Mouse (Mus musculus) layer of hippocampus, adult 18-20 months (tissue): Measurements from ENCODE around the gene Tcf23. TPM values are rescaled to one million over a fixed set of nuclear protein-coding genes. Genes with fewer than 3 reads are reported as not detected.

ENCODE experiments used
- DNase-seq, 2 experiments: peaks; one replicate each; pipeline ENCODE4 v3.0.0; 2022; ENCODE audit warnings: low spot score in 2 of 2
- total RNA-seq, 2 experiments: library from RNA; stranded (reverse); gene quantifications; 2 replicates each; pipeline ENCODE4 v1.2.3; 2021

Tcf23 gene
- total RNA-seq, 2 experiments from 2014 or later: 0.12 to 0.30 TPM

DNA sequence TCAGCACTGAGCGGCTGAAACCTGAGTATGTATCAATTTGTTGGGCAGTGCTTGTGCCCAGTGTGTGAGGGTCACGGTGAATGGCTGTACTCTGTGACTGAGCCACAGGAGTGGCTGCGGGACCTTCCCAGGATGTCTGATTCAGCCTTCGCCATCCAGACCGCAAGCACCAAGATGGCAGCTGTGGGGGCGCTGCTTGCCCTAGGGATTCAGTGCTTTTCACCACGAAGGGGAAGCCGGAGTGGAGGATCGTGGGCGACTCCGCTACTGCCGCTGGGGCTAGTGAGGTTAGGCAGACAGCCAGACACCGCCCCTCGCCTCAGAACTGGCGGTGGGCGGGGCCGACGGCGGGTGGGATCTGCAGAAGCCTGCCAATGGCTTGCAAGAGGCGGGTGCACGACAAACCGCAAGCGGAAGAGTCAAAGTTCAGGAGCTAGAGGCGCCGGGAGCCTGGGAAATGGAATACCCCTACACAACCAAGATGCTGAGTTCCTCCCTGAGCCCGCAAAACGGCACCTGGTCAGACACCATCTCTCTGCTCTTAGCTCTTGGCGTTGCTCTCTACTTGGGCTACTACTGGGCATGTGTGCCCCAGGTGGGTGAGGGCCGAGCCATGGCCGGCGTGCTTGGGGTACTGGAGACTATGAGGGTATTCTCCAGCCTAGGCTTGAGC is 18.7 kb upstream of the Tcf23 start:
- DNase-seq: peak; percentile 90 to 94

DNA sequence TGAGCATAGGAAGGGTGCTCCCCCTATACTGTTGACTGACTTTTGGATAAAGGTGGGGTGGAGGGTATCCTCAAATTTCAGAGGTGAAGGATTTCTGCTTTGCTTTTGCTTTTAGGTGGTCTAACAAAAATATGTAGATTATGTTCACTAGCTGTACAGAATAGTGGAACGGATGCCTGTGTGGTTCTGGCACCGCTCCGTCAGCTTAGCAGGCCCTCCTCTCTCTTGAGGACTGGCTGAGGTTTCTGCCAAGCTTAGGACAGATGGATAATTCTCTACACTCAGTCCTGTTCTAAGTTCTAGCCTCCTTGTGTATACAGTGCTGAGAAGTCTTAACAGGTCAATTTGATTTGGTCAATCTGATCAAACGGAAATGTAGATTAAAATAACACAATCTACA is 18.0 kb upstream of the Tcf23 start:
- no peak for DNase-seq

DNA sequence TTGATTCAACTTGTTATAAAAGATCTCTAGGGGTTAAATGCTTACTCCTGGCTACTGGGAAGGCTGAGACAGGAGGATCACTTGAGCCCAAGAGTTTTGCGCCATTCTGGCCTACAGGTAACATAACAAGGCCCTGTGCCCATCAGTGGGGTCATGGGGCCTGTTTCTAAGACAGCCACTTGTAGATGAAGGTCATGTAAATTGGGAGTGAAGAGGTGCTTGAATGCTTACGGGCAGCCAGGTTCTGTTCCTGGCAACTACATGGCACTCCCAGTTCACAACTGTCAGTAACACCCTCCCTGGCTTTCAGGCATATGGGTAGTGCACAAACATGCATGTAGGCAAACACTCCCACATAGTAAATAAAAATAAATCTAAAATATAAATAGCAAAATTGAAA is 17.5 kb upstream of the Tcf23 start:
- no peak for DNase-seq

DNA sequence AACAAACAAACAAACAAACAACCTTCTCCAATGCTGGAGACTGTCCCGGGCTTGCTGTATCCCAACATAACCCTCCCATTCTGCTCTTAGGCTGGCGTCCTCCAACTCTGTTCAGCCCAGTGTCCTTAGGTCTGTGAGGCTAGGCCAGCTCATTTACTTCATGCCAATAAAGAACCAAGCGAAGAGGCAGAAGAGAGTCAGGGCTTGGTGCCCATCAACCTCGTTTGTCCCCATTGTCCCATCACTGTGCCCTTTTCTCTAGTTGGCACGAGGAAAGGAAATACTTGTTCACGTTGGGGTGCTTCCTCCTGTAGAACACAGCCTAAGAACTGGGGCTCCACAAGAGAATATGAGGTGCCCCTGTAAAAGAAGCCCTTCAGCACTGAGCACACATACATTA is 16.8 kb upstream of the Tcf23 start:
- DNase-seq: no peak

DNA sequence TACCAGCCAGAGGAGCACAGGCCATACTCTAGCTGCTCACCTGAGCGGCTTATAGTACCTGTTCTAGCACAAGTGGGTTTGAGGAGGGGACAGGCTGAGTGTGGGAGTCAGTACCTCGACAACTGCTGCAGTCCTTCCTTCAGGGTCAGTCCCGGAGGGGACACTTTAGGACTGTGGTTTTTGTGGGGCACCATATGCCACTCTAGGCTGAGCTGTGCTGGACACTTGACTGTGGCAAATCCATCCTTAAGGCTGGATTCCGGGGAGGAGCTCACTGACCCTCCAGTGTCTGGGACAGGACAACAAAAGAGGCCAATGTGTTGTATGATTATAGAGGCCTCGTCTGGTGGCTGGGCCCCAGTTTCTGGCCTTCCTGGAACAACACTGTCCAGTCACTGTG is 15.9 kb upstream of the Tcf23 start:
- no peak for DNase-seq

DNA sequence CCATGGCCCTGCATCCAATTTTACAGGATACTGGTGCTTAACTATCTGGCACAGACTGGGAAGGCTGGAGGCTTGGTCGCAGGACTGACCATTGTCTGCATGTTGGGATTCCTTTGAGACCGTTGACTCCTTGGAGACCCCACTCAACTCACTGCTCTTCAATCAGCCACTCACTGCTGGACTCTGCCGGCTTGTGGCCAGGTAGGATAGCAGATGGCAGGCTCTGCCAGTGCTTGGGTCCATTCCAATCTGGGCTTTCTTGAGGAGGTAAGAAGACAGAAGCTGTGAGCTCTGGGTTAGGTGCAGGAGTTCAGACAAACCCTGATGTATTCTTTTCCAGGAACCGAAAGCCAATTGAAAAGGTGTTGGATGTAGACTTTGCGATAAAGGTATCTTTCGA is 14.4 kb upstream of the Tcf23 start:
- DNase-seq: no peak

DNA sequence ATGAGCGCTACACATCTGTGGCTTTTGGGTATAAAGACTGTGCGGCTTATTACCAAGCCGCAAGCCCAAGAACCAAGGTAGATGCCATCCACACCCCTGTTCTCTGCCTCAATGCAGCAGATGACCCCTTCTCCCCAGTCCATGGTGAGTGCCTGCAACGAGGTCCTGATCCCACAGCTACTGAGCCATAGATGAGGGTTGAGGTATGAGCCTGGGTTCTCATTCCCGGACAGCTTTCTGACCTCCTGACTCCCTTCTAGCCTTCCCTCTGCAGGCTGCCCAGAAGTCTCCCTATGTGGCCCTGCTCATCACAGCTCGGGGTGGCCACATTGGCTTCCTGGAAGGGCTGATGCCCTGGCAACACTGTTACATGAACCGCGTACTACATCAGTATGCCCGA is 13.9 kb upstream of the Tcf23 start:
- DNase-seq: no peak

DNA sequence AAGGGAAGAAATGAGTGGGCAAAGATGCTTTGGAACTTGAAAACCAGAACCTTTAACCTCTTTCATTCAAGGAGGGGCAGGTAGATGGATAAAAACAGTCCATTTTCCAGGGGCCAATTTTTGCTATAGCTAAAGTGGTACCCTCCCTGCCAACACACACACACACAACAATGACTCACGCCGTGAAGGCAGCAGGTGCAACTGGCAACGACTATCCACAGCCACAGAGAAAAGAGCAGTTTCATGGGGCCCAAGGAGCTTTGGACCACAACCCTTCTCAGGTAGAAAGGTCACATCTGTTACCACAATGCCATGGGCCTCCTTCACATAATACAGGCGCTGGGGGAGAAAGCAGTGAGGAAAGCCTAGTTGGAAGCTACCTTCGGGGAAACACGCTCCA is 12.7 kb upstream of the Tcf23 start:
- no peak for DNase-seq

DNA sequence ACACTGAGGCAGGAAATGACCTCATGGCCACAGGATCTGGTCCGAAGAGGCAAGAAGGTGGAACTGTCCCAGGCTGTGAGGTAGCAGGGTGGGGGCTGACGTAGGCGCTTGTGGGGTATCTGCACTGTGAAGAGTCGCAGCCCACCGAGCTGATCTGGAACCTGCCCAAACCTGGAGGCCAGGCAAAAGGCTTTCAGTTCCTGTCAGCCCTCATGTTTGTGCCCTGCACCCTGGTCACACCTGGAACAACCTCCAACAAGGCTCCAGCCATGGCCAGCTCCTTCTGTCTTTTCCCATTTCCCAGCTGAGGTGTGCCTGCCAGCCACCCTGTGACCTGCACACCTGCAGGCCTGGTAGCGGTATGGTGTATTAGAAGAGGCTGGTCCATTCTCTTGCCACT is 10.6 kb upstream of the Tcf23 start:
- DNase-seq: no peak

DNA sequence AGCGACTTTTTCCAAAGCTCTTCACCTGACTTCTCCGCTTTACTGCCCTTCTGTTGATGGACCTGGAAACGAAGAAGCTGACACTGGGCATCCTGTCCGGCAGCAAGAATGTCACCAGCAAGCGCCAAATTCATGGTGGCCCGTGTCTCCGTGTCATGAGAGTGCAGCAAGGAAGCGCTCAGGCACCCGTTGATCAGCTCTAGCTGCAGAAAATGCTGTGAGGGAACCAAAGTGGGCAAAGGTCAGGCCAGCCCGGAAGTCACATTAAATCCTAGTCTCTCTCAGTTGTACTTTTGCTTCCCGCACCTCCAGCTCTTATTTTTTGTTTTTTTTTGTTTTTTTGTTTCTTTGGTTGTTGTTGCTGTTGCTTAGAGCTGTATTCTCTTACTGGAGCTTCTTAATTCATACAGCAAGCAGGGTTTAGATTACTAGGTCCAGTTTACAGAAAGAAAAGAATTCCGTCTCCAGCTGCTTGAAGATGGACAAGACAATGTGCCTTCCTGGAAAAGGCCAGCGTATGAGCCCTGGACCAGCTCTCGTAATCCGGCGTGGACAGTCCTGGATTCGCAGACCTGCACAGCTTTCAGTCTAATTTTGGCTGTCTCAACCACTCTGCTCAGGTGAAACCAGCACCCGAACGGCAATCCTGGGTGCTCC is 9.1 kb upstream of the Tcf23 start:
- no peak for DNase-seq

DNA sequence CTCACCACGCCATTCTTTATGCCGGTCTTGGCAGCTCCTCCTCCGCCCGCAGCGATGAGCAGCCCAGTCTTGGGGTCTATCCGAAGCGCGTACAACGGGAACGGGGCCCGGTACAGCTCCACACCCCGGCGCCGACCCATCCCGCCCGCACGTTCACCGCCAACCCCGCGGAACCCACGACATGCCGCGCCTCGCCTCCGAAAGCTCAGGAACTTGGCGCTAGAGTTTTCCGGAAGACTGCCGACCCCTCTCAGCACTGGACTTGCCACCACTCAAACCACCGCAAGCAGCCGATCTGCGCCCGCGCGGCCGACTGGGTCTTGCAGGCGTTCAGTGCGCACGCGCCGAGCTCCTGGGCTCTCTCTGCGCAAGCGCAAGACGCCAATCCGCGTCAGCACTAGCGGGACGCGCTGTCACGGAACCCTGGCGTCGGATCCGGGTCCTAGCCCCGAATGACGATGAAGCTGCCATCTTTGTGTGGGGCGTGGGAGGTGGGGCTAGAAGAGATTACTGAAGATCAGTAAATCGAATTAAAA is 8.4 kb upstream of the Tcf23 start, which contains the start of gene Preb:
Gene Preb (minus strand): TSS at position 396 of the 536 bp plus-strand sequence.
- peak; percentile 99 for DNase-seq

DNA sequence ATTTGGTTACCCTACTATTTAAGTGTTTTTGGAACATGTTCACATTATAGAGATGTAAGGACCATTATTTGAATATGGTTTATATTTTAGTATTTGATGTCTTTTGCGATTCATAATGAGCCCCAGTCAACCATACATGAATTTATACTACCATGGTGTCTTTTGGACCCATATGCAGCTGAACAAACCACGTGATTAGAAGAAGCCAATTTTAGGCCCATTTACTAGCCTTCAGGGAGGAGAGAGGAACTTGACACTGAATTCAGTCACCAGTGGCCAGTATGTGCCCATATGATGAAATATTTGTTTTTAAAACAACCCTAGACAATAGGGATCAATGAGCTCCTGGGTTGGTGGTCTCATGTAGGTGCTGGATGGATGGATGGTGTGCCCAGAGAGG is 7.6 kb upstream of the Tcf23 start:
- no peak for DNase-seq

DNA sequence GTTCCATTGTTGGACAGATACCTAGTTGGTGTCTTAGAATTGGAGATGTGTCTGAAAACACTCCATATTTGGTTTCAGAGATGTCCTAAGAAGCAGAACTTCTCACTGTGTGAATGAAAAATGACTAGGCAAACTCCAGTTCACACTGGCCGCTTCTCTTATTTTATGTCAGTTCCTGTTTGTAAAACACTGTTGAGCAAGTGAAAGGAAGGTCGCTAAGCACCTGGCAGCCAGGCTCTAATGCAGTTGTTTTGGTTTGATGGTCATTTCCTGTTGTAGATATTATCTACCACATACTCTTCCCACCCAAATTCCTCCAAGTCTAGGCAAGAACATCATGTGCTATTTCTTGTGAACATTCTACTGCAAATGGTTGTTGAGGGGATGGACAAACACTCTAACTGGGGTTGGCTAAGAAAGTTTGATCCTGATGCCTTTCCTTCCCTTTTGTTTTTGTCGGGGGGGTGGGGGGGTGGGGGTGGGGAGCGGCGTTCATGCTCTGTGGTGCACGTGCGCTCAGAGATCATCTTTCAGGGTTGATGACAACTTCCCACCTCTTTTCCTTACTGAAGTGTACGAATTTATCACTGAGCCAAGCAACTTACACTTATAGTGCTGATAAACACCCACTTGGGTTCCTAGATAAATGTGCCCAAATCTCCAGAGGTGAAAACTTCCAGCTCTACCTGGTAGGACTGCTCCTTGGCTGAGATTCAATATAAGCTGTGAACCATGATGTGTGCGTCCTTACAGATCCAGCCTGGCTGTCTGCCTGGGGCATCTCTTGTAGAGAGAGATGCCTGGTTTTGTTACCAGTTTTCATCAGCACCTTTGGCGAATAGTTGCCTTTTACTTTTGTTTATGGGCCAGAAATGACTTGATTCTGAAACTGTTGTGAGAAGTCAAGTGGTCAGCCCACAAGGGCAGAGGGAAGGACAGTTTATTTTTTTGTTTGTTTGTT is 6.6 kb upstream of the Tcf23 start:
- no peak for DNase-seq

DNA sequence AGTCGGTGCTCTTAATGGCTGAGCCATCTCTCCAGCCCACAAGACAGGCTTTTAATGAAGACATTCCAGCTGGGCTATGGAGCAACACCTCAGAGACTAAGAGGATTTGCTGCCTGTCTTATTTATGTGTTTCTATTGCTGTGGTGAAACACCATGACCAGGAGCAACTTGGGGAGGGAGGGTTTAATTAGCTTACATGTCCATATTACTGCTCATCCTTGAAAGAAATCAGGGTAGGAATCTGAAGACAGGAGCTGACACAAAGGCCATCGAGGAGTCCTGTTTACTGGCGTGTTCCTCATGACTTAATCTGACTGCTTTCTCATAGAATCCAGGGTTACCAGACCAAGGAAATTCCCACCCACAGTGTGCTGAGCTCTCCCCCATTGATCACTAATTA is 4.5 kb upstream of the Tcf23 start:
- no peak for DNase-seq

DNA sequence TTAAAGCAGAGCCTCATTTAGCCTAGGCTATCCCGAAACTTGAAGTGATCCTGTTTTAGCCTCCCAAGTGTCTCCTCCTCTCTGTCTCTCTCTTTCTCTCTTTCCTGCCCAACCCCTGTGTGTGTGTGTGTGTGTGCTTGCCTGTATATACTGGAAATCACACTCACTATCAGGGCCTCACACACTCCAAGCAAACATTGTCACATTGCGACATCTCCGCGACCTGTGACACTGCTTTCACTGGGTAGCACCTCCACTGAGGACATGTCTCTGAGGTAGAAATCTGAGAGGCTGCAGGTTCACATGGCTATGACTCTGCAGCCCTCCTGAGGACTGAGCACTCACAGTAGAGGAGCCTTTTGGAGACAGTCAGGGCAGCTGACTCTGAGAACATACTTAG is 2.3 kb upstream of the Tcf23 start:
- no peak for DNase-seq

DNA sequence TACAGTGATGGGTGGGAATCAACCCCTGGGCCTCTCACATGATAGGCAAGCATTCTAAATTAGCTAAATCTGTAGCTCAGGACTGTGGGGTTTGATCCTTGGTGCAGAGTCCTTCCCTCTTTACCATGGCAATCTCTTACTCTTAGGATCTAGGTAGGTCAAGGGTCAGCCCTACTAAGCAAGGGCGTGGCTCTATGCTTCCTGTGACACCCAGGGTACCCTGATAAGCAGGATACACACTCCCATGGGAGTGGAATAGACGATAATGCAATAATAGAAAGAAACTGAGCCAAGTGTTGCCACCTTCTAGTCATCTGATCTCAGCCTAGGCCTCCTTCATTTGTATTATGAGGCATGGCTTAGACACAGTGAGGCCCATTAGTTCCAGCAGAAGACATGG is 978 bp downstream of the Tcf23 start:
- no peak for DNase-seq

DNA sequence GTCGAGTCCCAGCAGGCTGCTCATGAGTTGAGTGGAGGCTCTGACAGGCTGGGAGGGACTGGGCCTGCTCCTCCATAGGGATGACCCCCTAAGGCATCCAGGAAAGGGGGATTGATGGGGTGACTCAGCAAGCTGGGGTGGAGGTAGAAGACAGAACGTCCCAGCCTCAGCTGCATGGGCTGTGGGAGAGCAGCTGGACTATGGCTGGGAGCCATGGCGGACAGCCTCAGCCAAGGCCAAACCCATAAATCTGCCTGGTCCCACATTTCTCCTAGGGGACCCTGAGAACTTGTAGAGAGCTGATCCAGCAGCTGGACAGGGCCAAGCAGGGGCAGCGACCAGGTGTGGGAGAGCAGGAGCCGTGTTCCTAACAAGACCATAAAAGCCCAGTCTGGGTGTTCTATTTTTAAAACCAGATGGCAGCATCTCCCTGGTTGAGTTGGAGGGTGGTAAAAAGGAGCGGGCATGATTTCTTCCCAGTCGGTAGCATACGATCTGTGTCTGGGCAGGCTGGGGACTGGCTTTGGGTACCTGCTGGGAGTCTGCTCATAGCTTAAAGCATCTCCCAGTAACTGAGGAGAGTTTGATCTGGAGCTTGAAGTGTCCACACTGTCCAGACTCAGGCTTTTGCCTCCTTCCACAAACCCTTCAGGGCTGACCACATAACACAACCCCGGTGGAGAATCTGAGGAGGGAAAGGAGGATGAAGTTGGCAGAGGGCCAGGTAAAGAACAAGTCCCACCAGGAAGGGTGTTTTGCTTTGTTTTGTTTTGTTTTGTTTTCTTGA is 6.6 kb downstream of the Tcf23 start:
- no peak for DNase-seq

DNA sequence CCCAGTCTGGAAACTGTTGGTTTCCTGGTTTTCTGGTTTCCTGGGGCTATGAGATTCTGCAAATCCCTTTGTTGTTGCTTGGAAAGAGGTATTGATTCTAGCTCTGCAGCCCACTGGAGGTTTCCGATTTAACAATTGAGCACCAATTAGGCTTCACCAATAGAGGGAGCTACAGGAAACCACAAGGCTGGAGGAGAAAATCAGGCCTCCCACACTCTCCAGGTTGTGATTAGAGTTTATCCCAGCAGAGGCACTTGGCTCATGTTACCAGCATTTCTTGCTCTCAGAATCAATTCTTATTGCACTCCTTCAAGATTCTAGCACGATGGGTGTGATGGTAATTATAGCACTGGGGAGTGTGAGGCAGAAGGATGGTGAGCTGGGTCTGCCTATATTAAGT is 13.9 kb downstream of the Tcf23 start:
- peak; percentile 26 to 70 for DNase-seq

DNA sequence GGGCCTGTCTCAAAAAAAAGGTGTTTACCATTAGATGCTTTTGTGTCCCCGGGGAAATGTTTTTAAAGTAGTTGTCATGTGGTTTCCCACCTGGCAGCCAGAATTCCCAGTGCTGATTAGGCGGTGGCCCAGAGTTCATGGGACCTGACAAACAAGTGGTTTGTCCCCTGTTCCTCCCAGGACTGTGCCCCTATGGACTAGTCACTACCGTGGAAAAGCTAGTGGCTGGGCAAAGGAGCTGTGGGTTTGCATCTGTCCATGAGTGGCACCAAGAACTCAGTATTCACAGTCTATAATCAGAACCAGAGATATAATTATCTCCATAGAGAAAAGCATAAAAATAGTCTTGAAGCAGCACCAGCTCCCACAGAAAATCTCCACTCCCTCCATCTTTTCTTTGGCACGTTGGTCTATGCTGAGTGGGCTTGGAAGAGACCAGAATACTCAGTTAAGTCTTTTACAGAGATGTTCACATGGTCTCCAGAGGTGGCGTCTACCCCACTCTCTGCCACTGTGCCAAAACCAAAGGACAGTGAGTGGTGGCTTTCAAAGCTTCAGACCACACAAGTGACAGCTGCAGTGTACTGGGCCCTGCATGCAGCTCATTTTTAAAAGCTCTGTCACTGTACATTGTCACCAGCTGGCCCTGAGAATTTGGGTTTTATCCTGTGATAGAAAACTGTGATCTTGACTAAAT is 24.7 kb downstream of the Tcf23 start:
- DNase-seq: peak in 1 of 2 experiments; percentile 13

DNA sequence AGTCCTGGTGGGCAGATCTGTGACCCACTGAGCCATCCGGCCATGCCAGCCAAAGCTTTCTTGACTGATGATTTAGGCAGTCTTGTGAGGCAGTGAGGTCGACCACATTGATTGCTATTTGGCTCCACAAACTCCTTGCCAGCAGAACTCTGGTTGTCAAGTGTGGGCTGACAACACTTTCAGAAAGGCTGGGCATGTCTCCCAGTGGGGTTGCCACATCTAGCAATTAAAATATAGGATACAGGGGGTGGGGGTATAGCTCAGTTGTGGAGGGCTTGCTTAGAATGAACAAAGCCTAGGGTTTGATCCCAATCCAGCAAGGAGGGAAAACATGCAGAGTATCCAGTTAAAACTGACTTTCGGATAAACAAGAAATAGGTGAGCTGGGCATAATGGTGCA is 25.6 kb downstream of the Tcf23 start:
- DNase-seq: peak in 1 of 2 experiments; percentile 15
